Mouse (Mus musculus) erythroid progenitor cell, adult 5-6 weeks (primary cell): Measurements from ENCODE around the gene Mpzl2. TPM values are rescaled to one million over a fixed set of nuclear protein-coding genes. Genes with fewer than 3 reads are reported as not detected.

Source experiments
- ATAC-seq: replicated peaks from 2 replicates; pipeline ENCODE4 v1.8.0; 2016; ENCODE audit warnings: moderate number of reproducible peaks, mild to moderate bottlenecking, moderate TSS enrichment, inconsistent platforms; ENCODE audit not compliant: poor library complexity, low FRiP score, severe bottlenecking
- total RNA-seq, 2 experiments: library from RNA; stranded (forward) in 1 of 2; stranded (reverse) in 1 of 2; fragments of 150-400 nt in 1 of 2; fragments of 186-747, 209-891 nt in 1 of 2; gene quantifications; 2 replicates each; pipeline versions ENCODE4 v1.2.3 to v1.2.4; 2015 to 2017; ENCODE audit warnings: low replicate concordance in 2 of 2

Mpzl2 gene
- total RNA-seq, 2 experiments from 2014 or later, result not detected

- ATAC-seq, result no peak
These were observed 39.4 kb downstream of the Mpzl2 start, which contains the start of gene Jaml for GRCm38 (mm10) chr9:45079011-45079410. Gene Jaml (plus strand): TSS chr9:45079183.

- ATAC-seq, result no peak
These were observed 43.5 kb downstream of the Mpzl2 start for GRCm38 (mm10) chr9:45083132-45083531.

GRCm38 (mm10) chr9:45084556-45084955, 45.0 kb downstream of the Mpzl2 start:
- no peak for ATAC-seq

GRCm38 (mm10) chr9:45085741-45086690, 46.4 kb downstream of the Mpzl2 start:
- ATAC-seq, result no peak

- ATAC-seq, result no peak
These were observed 48.4 kb downstream of the Mpzl2 start for GRCm38 (mm10) chr9:45088040-45088439.

- ATAC-seq, result no peak
These were observed 51.2 kb downstream of the Mpzl2 start for GRCm38 (mm10) chr9:45090811-45091210.

GRCm38 (mm10) chr9:45092641-45093040, 53.0 kb downstream of the Mpzl2 start:
- no peak for ATAC-seq

GRCm38 (mm10) chr9:45095149-45095937, 55.7 kb downstream of the Mpzl2 start:
- ATAC-seq, result no peak

- ATAC-seq, result no peak
These were observed 58.3 kb downstream of the Mpzl2 start for GRCm38 (mm10) chr9:45097877-45098276.

- no peak for ATAC-seq
These were observed 58.8 kb downstream of the Mpzl2 start for GRCm38 (mm10) chr9:45098426-45098825.

GRCm38 (mm10) chr9:45102528-45102927, 62.9 kb downstream of the Mpzl2 start:
- ATAC-seq, result no peak

GRCm38 (mm10) chr9:45103211-45103979, 63.8 kb downstream of the Mpzl2 start:
- ATAC-seq, result no peak

Other genes starting within 250 kb of the Mpzl2 start
- not detected in 2 replicates for gene Tmem25, start 240.5 kb upstream of the Mpzl2 start, total RNA-seq (2015; ENCODE audit: low replicate concordance)
- not detected in 2 replicates for gene Tmem25, start 240.5 kb upstream of the Mpzl2 start, total RNA-seq (2017; ENCODE audit: low replicate concordance)
- gene Ttc36, start 236.7 kb upstream of the Mpzl2 start, total RNA-seq (2015; ENCODE audit: low replicate concordance), result not detected in 2 replicates
- gene Ttc36, start 236.7 kb upstream of the Mpzl2 start, total RNA-seq (2017; ENCODE audit: low replicate concordance), result not detected in 2 replicates
- gene Kmt2a, start 158.5 kb upstream of the Mpzl2 start, total RNA-seq (2015; ENCODE audit: low replicate concordance), result 59.5 and 91.4 TPM in 2 replicates
- gene Kmt2a, start 158.5 kb upstream of the Mpzl2 start, total RNA-seq (2017; ENCODE audit: low replicate concordance), result 18.1 and 23.3 TPM in 2 replicates
- 236 and 252 TPM in 2 replicates for gene Atp5l, start 119.1 kb upstream of the Mpzl2 start, total RNA-seq (2015; ENCODE audit: low replicate concordance)
- gene Atp5l, start 119.1 kb upstream of the Mpzl2 start, total RNA-seq (2017; ENCODE audit: low replicate concordance), result 17.0 and 145 TPM in 2 replicates
- gene Ube4a, start 74.2 kb upstream of the Mpzl2 start, total RNA-seq (2015; ENCODE audit: low replicate concordance), result 41.1 and 41.8 TPM in 2 replicates
- gene Ube4a, start 74.2 kb upstream of the Mpzl2 start, total RNA-seq (2017; ENCODE audit: low replicate concordance), result 33.1 and 35.5 TPM in 2 replicates
- 6.3 and 14.1 TPM in 2 replicates for gene Cd3g, start 59.4 kb upstream of the Mpzl2 start, total RNA-seq (2015; ENCODE audit: low replicate concordance)
- gene Cd3g, start 59.4 kb upstream of the Mpzl2 start, total RNA-seq (2017; ENCODE audit: low replicate concordance), result 15.0 and 15.1 TPM in 2 replicates
- gene Cd3d, start 58.0 kb upstream of the Mpzl2 start, total RNA-seq (2015; ENCODE audit: low replicate concordance), result 2.5 and 2.9 TPM in 2 replicates
- 5.8 TPM in 1 of 2 replicates, not detected in the other for gene Cd3d, start 58.0 kb upstream of the Mpzl2 start, total RNA-seq (2017; ENCODE audit: low replicate concordance)
- 7.2 and 23.9 TPM in 2 replicates for gene Cd3e, start 30.2 kb upstream of the Mpzl2 start, total RNA-seq (2015; ENCODE audit: low replicate concordance)
- gene Cd3e, start 30.2 kb upstream of the Mpzl2 start, total RNA-seq (2017; ENCODE audit: low replicate concordance), result 1.0 and 6.5 TPM in 2 replicates
- gene Mpzl3, start 15.4 kb downstream of the Mpzl2 start, total RNA-seq (2015; ENCODE audit: low replicate concordance), result 1.7 TPM in 1 of 2 replicates, not detected in the other
- not detected in 2 replicates for gene Mpzl3, start 15.4 kb downstream of the Mpzl2 start, total RNA-seq (2017; ENCODE audit: low replicate concordance)
- 5.4 TPM in 1 of 2 replicates, not detected in the other for gene Jaml, start 39.4 kb downstream of the Mpzl2 start, total RNA-seq (2015; ENCODE audit: low replicate concordance)
- 3.5 and 5.7 TPM in 2 replicates for gene Jaml, start 39.4 kb downstream of the Mpzl2 start, total RNA-seq (2017; ENCODE audit: low replicate concordance)
- not detected in 2 replicates for gene Scn2b, start 78.0 kb downstream of the Mpzl2 start, total RNA-seq (2015; ENCODE audit: low replicate concordance)
- under 0.01 TPM in 1 of 2 replicates, not detected in the other for gene Scn2b, start 78.0 kb downstream of the Mpzl2 start, total RNA-seq (2017; ENCODE audit: low replicate concordance)
- not detected in 2 replicates for gene Scn4b, start 98.6 kb downstream of the Mpzl2 start, total RNA-seq (2015; ENCODE audit: low replicate concordance)
- not detected in 2 replicates for gene Scn4b, start 98.6 kb downstream of the Mpzl2 start, total RNA-seq (2017; ENCODE audit: low replicate concordance)
- gene BC049352, start 142.2 kb downstream of the Mpzl2 start, total RNA-seq (2015; ENCODE audit: low replicate concordance), result not detected in 2 replicates
- not detected in 2 replicates for gene BC049352, start 142.2 kb downstream of the Mpzl2 start, total RNA-seq (2017; ENCODE audit: low replicate concordance)
- gene Tmprss4, start 164.3 kb downstream of the Mpzl2 start, total RNA-seq (2015; ENCODE audit: low replicate concordance), result not detected in 2 replicates
- gene Tmprss4, start 164.3 kb downstream of the Mpzl2 start, total RNA-seq (2017; ENCODE audit: low replicate concordance), result not detected in 2 replicates
- gene Il10ra, start 229.3 kb downstream of the Mpzl2 start, total RNA-seq (2015; ENCODE audit: low replicate concordance), result 2.2 and 6.3 TPM in 2 replicates
- gene Il10ra, start 229.3 kb downstream of the Mpzl2 start, total RNA-seq (2017; ENCODE audit: low replicate concordance), result 3.7 and 4.8 TPM in 2 replicates